Mouse (Mus musculus) bone marrow, adult 2 months (tissue): ENCODE measurements around the gene Irs2. TPM values are rescaled to one million over a fixed set of nuclear protein-coding genes. Genes with fewer than 3 reads are reported as not detected.
A peak's percentile ranks its signal among the peaks of the same experiment; 100 is the strongest.

Experiments
- H3K27ac ChIP-seq: fragments of 200-500 bp; 2 replicates; pipeline ENCODE4 v1.5.1; 2012; ENCODE audit warnings: low read depth, mild to moderate bottlenecking, control low read depth, inconsistent platforms, low read length; ENCODE audit not compliant: control insufficient read depth, poor library complexity, insufficient read depth
- H3K4me1 ChIP-seq: fragments of 200-500 bp; 2 replicates; pipeline ENCODE4 v1.6.1; 2011; ENCODE audit warnings: low read length; ENCODE audit not compliant: control insufficient read depth, insufficient read depth
- H3K4me3 ChIP-seq: fragments of 200-500 bp; replicated peaks from 2 replicates; pipeline ENCODE3; 2011; ENCODE audit warnings: mild to moderate bottlenecking, low read depth, low read length, control low read depth; ENCODE audit not compliant: control insufficient read depth
- CTCF ChIP-seq: fragments of 200-500 bp; IDR thresholded peaks from 2 replicates; pipeline ENCODE4 v1.5.1; 2011; ENCODE audit warnings: low read length, control low read depth; ENCODE audit not compliant: control insufficient read depth, insufficient read depth
- POLR2A ChIP-seq: fragments of 200-500 bp; IDR thresholded peaks from 2 replicates; pipeline ENCODE4 v1.6.1; 2011; ENCODE audit warnings: low read depth, mild to moderate bottlenecking, control low read depth, low read length, borderline replicate concordance; ENCODE audit not compliant: control insufficient read depth
- WGBS: fragments of 180-500 bp; shearing (Covaris S2); methylation state at CpG from one replicate; pipeline ENCODE4 v1.1.7; 2018; 5-methylcytosine and 5-hydroxymethylcytosine counted together
- polyA plus RNA-seq: library from polyadenylated mRNA; stranded (reverse); fragments of >200 nt; gene quantifications from 2 replicates; pipeline ENCODE4 v1.2.4, GENCODE M21; 2011; ENCODE audit warnings: low replicate concordance; ENCODE audit not compliant: missing spikeins, insufficient read depth, insufficient read length

Gene Irs2
- polyA plus RNA-seq, 1 experiment = 10.5 TPM

DNA sequence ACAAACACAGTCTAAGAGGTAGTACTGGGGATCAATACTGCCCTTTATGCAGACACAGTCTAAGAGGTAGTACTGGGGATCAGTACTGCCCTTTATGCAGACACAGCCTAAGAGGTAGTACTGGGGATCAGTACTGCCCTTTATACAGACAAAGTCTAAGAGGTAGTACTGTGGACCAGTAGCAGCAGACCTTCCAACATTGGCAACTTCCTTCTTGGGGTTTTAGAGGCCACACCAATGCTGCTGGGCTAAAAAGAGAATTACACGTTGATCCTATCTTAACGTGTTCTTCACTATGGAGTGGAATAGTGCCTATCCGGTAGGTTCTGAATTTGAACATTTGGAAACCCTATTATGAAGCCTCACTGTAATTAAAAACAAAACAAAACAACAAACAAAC lies 7.4 kb upstream of the Irs2 start:
- H3K4me3 ChIP-seq = no peak overlapping the region
- H3K4me1 ChIP-seq = peaks cover 3% of the 10 kb centered on the region; the same call in 1 of the 2 replicates
- 20% methylated on average over 3 of the region's 3 CpGs for WGBS
- no peak for TF ChIP-seq CTCF
- no peak for TF ChIP-seq POLR2A
- peak overlapping the region; percentile 82; the same call in 1 of the 2 replicates for H3K27ac ChIP-seq

DNA sequence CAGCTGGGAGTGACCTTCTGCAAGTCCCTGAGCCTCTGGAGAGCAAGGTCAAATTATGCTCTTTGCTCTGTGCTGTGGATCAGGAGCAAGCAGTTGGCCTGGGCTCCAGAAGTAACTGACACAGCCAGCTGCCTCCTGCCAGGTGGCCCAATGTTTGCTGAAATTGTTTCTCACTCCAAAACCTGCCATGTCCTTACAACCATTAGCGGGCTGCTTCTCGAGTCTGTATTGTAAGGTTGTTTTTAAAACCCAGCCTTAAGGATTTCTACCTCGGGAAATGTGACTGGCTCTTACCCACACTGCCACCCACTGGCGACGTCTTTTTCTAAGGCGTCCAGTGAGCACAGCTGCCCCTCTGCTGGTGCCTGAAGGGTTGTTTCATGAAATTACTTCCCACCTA lies 5.0 kb upstream of the Irs2 start:
- 1% methylated on average over 6 of the region's 6 CpGs for WGBS
- no peak overlapping the region for H3K4me3 ChIP-seq
- peaks cover 4% of the 10 kb centered on the region for H3K4me1 ChIP-seq
- TF ChIP-seq POLR2A (no peak), CTCF (peak; percentile 51)
- no peak overlapping the region for H3K27ac ChIP-seq

DNA sequence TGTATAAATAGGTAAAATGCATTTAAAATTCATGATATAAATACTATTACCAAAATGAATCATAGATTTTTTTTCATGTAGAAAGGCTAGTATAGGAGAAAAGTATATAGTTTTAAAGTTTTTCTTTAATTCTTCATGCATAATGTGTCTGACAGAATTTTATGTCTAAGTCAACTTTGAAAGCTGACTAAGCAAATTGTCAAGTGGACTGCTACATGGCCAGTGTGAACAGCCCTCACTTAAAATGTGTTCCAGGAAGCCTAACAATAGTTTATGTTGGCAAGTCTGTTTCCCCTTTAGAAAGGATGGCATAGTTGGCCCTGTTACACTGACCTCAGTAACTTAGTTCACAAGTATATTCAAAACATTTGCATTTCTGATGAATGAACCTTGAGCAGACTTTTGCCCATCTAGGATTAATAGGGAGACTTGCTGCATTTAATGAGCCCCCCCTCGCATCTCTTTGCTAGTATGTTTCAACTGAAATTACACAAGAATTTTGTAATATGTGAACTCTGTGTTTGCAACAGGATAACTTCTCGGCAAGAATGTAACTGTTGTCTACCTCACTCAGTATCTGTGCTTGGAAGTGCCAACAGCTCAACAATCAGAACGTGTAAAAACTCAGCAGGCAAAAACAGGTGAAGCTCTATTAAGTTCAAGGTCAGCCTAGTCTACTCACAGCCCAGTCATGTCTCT lies 3.7 kb upstream of the Irs2 start:
- H3K4me1 ChIP-seq = peaks cover 4% of the 10 kb centered on the region
- H3K27ac ChIP-seq = no peak overlapping the region
- 30% methylated on average over 3 of the region's 3 CpGs for WGBS
- H3K4me3 ChIP-seq = no peak overlapping the region
- no peak for TF ChIP-seq POLR2A
- TF ChIP-seq CTCF = no peak

DNA sequence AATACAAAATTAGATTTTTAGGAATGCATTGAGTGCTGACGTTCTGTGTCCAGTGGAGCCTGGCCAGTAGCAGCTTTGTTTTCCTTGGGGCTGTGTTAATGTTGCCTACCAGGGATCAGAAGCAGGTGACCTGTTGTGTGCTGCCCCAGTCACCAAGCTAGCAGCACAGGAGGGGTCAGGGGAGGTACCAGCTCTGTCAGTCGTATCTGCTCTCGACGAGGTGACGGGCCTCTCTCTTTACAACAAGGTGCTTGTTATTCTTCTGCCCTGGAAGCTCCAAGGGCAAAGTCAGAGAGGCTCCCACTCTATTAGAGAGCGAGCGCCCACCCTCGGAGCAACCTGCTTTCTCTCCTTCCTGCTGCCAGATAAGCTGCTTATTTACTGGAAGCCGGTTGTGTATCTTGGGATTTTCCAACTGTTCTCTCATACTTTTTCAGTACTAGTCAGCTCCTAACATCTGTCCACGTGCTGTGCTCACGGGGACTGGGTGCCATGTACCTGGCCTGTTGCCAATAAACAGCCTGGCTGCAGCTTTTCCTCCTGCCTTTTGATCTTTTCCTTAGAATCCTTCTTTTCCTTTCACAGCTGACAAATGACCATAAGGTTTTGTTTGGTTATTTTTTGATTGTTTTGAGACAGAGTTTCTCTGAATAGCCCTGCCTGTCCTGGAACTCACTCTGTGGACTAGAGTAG lies 2.8 kb upstream of the Irs2 start:
- TF ChIP-seq CTCF = no peak
- TF ChIP-seq POLR2A = no peak
- H3K4me3 ChIP-seq = no peak overlapping the region

DNA sequence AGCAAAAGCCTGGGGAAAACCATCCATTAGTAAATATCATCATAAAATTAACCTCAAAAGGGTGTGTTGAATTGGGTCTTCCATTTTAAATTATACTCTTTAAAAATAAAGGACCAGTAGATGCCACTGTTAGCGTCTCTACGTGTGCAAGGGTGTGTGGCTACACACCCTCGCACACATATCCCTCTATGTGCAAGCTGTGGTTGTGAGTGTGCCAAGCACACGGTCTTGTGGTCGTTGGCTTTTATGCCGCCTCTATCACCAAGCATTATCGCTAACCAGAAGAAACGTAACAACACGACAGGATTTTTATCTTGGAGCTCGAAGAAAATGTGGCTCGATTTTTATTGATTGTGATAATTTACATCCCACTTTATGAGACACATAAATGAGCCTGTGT lies 2.1 kb upstream of the Irs2 start:
- Histone ChIP-seq H3K4me3 (no peak overlapping the region), H3K27ac (no peak overlapping the region), H3K4me1 (peaks cover 10% of the 10 kb centered on the region)
- WGBS = 45% methylated on average over 11 of the region's 11 CpGs
- TF ChIP-seq CTCF (no peak), POLR2A (no peak)

More for the DNA sequence above, 2.8 kb upstream of the Irs2 start:
- Histone ChIP-seq H3K27ac (no peak overlapping the region), H3K4me1 (peaks cover 11% of the 10 kb centered on the region)
- 58% methylated on average over 11 of the region's 11 CpGs for WGBS

DNA sequence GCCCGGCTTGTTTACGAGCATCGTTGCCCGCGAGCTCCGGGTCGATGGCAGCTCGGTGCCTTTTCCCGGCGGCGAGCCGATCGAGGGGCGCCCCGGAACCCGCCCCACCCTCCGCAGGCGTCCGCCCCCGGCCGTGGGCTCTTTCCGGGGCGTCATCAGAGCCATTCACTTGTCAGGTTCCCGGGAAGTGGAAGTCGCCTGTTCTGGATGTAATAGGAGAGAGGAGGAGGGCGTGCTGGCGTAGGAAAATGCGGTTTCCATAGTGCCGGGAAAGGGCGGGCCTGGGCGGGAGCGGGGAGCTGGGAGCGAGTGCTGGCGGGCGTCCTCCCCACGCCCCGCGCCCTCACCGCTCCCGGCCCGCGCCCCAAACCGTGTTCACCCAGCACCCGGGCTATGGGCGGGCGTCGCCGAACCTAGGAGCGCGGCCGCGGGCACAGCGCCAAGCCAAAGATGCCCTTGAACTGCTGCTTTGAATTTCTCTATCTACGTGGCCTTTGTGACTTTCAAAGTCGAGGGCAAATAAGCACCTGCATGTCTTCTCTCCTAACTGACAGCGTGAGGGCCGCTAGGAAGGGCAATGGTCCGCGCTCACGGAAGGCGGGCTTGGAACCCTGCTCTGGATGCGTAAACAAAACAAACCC lies 1.3 kb upstream of the Irs2 start:
- H3K4me1 ChIP-seq = peaks cover 10% of the 10 kb centered on the region
- WGBS = 1% methylated on average over 62 of the region's 62 CpGs
- H3K27ac ChIP-seq = peak overlapping the region; percentile 98
- TF ChIP-seq POLR2A (peak; percentile 39; the same call in 1 of the 2 replicates), CTCF (no peak)
- H3K4me3 ChIP-seq = peak overlapping the region; percentile 74

DNA sequence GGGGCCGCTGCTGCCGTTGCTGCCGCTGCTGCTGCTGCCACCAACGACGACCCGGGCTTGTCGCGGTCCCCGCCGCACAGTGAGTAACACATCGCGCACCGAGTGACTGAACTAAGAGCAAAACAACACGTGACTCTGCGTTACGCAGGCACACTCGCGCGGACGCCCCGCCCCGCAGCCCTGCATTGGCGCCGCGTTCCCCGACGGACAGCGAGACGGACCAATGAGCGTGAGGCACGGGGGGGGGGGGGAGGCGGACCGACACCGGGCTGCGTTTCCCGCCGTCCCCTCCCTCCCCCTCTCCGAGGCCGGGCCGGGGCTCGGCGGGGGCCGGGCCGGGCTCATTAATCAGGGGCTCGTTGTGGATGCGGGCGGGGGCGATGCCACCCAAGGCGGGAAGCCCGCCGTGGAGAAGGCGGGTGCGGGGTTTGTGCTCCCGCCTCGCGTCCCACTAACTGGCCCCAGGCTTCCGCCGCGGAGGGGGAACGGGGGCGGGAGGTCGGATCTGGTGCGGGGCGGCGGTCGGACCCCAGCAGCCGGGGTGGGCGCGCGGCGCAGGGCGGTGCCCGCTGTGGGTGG lies 673 bp upstream of the Irs2 start:
- peak overlapping the region; percentile 98 for H3K27ac ChIP-seq
- H3K4me1 ChIP-seq = peaks cover 10% of the 10 kb centered on the region

More for the DNA sequence above, 673 bp upstream of the Irs2 start:
- peak overlapping the region; percentile 99 for H3K4me3 ChIP-seq
- WGBS = under 1% methylated on average over 67 of the region's 73 CpGs
- peak; percentile 100 for TF ChIP-seq POLR2A
- TF ChIP-seq CTCF = no peak
